Mouse (Mus musculus) forebrain, embryonic 14.5 days (tissue): Measurements from ENCODE around the gene Diaph2. TPM values are rescaled to one million over a fixed set of nuclear protein-coding genes. Genes with fewer than 3 reads are reported as not detected.
A peak's percentile ranks its signal among the peaks of the same experiment; 100 is the strongest.

Source experiments
- ATAC-seq: fragments of 200-750 bp; cut with Nextera tagmentation; 2 replicates; pipeline ENCODE4 v1.8.0; 2017; ENCODE audit warnings: mild to moderate bottlenecking, moderate library complexity
- DNase-seq: peaks from one replicate; pipeline ENCODE4 v3.0.0-alpha.2; 2015; ENCODE audit warnings: low spot score
- H3K27ac ChIP-seq: fragments of 300-500 bp; sonication (generic); 2 replicates; pipeline ENCODE4 v1.5.1; 2014; ENCODE audit warnings: low read depth, mild to moderate bottlenecking, control low read depth, low read length, moderate library complexity
- H3K27me3 ChIP-seq: fragments of 300-500 bp; sonication (generic); replicated peaks from 2 replicates; pipeline ENCODE4 v1.6.1; 2014; ENCODE audit warnings: low read length, control low read depth, mixed read lengths; ENCODE audit not compliant: control insufficient read depth, insufficient read depth
- H3K36me3 ChIP-seq: fragments of 300-500 bp; sonication (generic); 2 replicates; pipeline ENCODE4 v1.6.1; 2014; ENCODE audit warnings: low read length, control low read depth; ENCODE audit not compliant: control insufficient read depth, insufficient read depth
- H3K4me1 ChIP-seq: fragments of 300-500 bp; sonication (generic); 2 replicates; pipeline ENCODE4 v1.6.1; 2014; ENCODE audit warnings: antibody characterized with exemption, low read length, control low read depth; ENCODE audit not compliant: control insufficient read depth, insufficient read depth
- H3K4me2 ChIP-seq: fragments of 300-500 bp; sonication (generic); 2 replicates; pipeline ENCODE4 v1.6.1; 2014; ENCODE audit warnings: mild to moderate bottlenecking, control low read depth, low read length
- H3K4me3 ChIP-seq: fragments of 300-500 bp; sonication (generic); 2 replicates; pipeline ENCODE4 v1.5.1; 2014; ENCODE audit warnings: low read depth, low read length, control low read depth
- H3K9ac ChIP-seq: fragments of 300-500 bp; sonication (generic); 2 replicates; pipeline ENCODE4 v1.6.1; 2014; ENCODE audit warnings: mild to moderate bottlenecking, low read length, control low read depth, moderate library complexity
- H3K9me3 ChIP-seq: fragments of 300-500 bp; sonication (generic); replicated peaks from 2 replicates; pipeline ENCODE4 v1.6.1; 2016; ENCODE audit warnings: low read length, control low read depth, mixed read lengths; ENCODE audit not compliant: control insufficient read depth
- WGBS: fragments of 180-500 bp; shearing (Covaris S2); extraction: QIAGEN DNeasy Blood & Tissue Kit; methylation state at CpG from one replicate; pipeline ENCODE4 v1.1.7; 2014; 5-methylcytosine and 5-hydroxymethylcytosine counted together
- polyA plus RNA-seq: library from polyadenylated mRNA; unstranded; fragments of >200 nt; fragmentation: Nextera tagmentation; extraction: Ambion mirVana; gene quantifications from 2 replicates; pipeline ENCODE4 v1.2.1, GENCODE M21; 2014

The Diaph2 gene
- polyA plus RNA-seq, 1 experiment from 2014 or later, result 3.4 TPM

- DNase-seq, result no peak
- WGBS, result 77% methylated on average over 1 of the region's 1 CpGs
- Histone ChIP-seq H3K9ac (no peak overlapping the region), H3K4me2 (no peak overlapping the region), H3K27me3 (no peaks in the 10 kb centered on the region), H3K4me1 (no peaks in the 10 kb centered on the region), H3K27ac (no peak overlapping the region), H3K4me3 (no peak overlapping the region), H3K36me3 (no peaks in the 10 kb centered on the region), H3K9me3 (no peaks in the 10 kb centered on the region)
- no peak for ATAC-seq
Observed at GRCm38 (mm10) chrX:130408985-130409384, 659.4 kb downstream of the Diaph2 start.

- H3K9ac ChIP-seq, result no peak overlapping the region
- no peaks in the 10 kb centered on the region for H3K9me3 ChIP-seq
- WGBS, result 75% methylated on average over 2 of the region's 2 CpGs
- H3K4me1 ChIP-seq, result no peaks in the 10 kb centered on the region
- H3K36me3 ChIP-seq, result no peaks in the 10 kb centered on the region
- no peak overlapping the region for H3K27ac ChIP-seq
- ATAC-seq (no peak), DNase-seq (no peak)
- no peaks in the 10 kb centered on the region for H3K27me3 ChIP-seq
- no peak overlapping the region for H3K4me2 ChIP-seq
- H3K4me3 ChIP-seq, result no peak overlapping the region
Observed at GRCm38 (mm10) chrX:130423134-130423533, 673.6 kb downstream of the Diaph2 start.

- WGBS, result 36% methylated on average over 4 of the region's 4 CpGs
- H3K27me3 ChIP-seq, result no peaks in the 10 kb centered on the region
- H3K4me1 ChIP-seq, result no peaks in the 10 kb centered on the region
- no peaks in the 10 kb centered on the region for H3K9me3 ChIP-seq
- no peak overlapping the region for H3K4me3 ChIP-seq
- H3K4me2 ChIP-seq, result no peak overlapping the region
- H3K9ac ChIP-seq, result no peak overlapping the region
- no peak overlapping the region for H3K27ac ChIP-seq
- ATAC-seq, result peak; percentile 91
- DNase-seq, result peak; percentile 46
- H3K36me3 ChIP-seq, result no peaks in the 10 kb centered on the region
Observed at GRCm38 (mm10) chrX:130451822-130452487, 702.4 kb downstream of the Diaph2 start.

- H3K27me3 ChIP-seq, result no peaks in the 10 kb centered on the region
- H3K36me3 ChIP-seq, result no peaks in the 10 kb centered on the region
- H3K4me2 ChIP-seq, result no peak overlapping the region
- H3K27ac ChIP-seq, result no peak overlapping the region
- 42% methylated on average over 4 of the region's 4 CpGs for WGBS
- H3K9me3 ChIP-seq, result no peaks in the 10 kb centered on the region
- ATAC-seq (peak; percentile 87), DNase-seq (peak; percentile 49)
- H3K4me3 ChIP-seq, result no peak overlapping the region
- no peaks in the 10 kb centered on the region for H3K4me1 ChIP-seq
- H3K9ac ChIP-seq, result no peak overlapping the region
Observed at GRCm38 (mm10) chrX:130452488-130452823, 702.9 kb downstream of the Diaph2 start.

- Histone ChIP-seq H3K4me1 (no peaks in the 10 kb centered on the region), H3K36me3 (no peaks in the 10 kb centered on the region), H3K27me3 (no peaks in the 10 kb centered on the region), H3K4me3 (no peak overlapping the region), H3K9me3 (no peaks in the 10 kb centered on the region), H3K9ac (no peak overlapping the region), H3K4me2 (no peak overlapping the region), H3K27ac (no peak overlapping the region)
- ATAC-seq (no peak), DNase-seq (no peak)
- 30% methylated on average over 2 of the region's 2 CpGs for WGBS
Observed at GRCm38 (mm10) chrX:130473133-130473532, 723.6 kb downstream of the Diaph2 start.

GRCm38 (mm10) chrX:130480877-130481276 is 731.3 kb downstream of the Diaph2 start:
- ATAC-seq (no peak), DNase-seq (no peak)
- Histone ChIP-seq H3K36me3 (no peaks in the 10 kb centered on the region), H3K4me2 (no peak overlapping the region), H3K27ac (no peak overlapping the region), H3K9ac (no peak overlapping the region), H3K27me3 (no peaks in the 10 kb centered on the region), H3K4me3 (no peak overlapping the region), H3K4me1 (no peaks in the 10 kb centered on the region), H3K9me3 (no peaks in the 10 kb centered on the region)
- WGBS, result 92% methylated on average over 1 of the region's 1 CpGs

GRCm38 (mm10) chrX:130502680-130503464 is 753.3 kb downstream of the Diaph2 start:
- ATAC-seq (peak; percentile 70), DNase-seq (peak; percentile 46)
- Histone ChIP-seq H3K4me3 (no peak overlapping the region), H3K4me2 (peak overlapping the region; percentile 9; the same call in 1 of the 2 replicates), H3K9ac (0 out of 2 replicates have a peak overlapping the region, but pooled peaks have one; percentile 25), H3K27ac (peak overlapping the region; percentile 65), H3K4me1 (no peaks in the 10 kb centered on the region), H3K27me3 (no peaks in the 10 kb centered on the region), H3K36me3 (no peaks in the 10 kb centered on the region), H3K9me3 (no peaks in the 10 kb centered on the region)
- 56% methylated on average over 12 of the region's 12 CpGs for WGBS

- Histone ChIP-seq H3K9ac (no peak overlapping the region), H3K4me3 (no peak overlapping the region), H3K27me3 (no peaks in the 10 kb centered on the region), H3K36me3 (no peaks in the 10 kb centered on the region), H3K4me2 (peak overlapping the region; percentile 9; the same call in 1 of the 2 replicates), H3K9me3 (no peaks in the 10 kb centered on the region), H3K4me1 (no peaks in the 10 kb centered on the region), H3K27ac (peak overlapping the region; percentile 65; the same call in 1 of the 2 replicates)
- WGBS, result 62% methylated on average over 3 of the region's 3 CpGs
- DNase-seq, result no peak
- peak; percentile 32; the same call in 1 of the 2 replicates for ATAC-seq
Observed at GRCm38 (mm10) chrX:130503465-130503860, 753.9 kb downstream of the Diaph2 start.

GRCm38 (mm10) chrX:130505626-130506025 is 756.1 kb downstream of the Diaph2 start:
- Histone ChIP-seq H3K4me3 (no peak overlapping the region), H3K27ac (no peak overlapping the region), H3K4me2 (no peak overlapping the region), H3K9me3 (no peaks in the 10 kb centered on the region), H3K9ac (no peak overlapping the region), H3K36me3 (no peaks in the 10 kb centered on the region), H3K27me3 (no peaks in the 10 kb centered on the region), H3K4me1 (no peaks in the 10 kb centered on the region)
- ATAC-seq, result peak; percentile 54; the same call in 1 of the 2 replicates
- 21% methylated on average over 5 of the region's 5 CpGs for WGBS
- DNase-seq, result peak; percentile 34
